Mouse (Mus musculus): ENCODE results near the gene Zfp872.

DNA sequence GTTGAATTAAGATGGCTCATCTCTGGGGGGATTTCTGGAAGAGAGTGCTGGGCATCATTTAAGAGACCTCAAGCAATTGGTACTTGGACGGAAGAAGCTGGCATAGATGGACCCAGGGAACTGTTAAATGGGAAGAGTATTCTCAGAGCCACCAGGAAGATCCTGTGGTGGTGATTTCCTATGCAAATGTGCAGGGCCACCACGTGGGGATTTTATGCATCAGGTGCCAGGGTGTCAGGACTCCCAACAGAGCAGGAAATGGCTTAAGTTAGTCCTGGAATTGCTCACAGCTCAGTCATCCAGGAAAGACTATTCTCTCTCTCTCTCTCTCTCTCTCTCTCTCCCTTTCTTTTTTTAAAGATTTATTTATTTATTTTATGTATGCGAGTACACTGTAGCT, 28.8 kb downstream of the Zfp872 start:
- TF ChIP-seq CTCF (IDR thresholded peaks at IDR 0.05; ENCODE audit: borderline replicate concordance, insufficient read depth, low read length) (no peak), POLR2A (IDR thresholded peaks at IDR 0.05; ENCODE audit: low read depth, low read length) (no peak)
